Mouse (Mus musculus): ENCODE results near the gene Rpl9-ps1.
A peak's percentile ranks its signal among the peaks of the same experiment; 100 is the strongest.

- peak; percentile 10 to 47; a peak in 2 of 4 replicates for TF ChIP-seq EP300 (IDR thresholded peaks at IDR 0.05; ENCODE audit: low read depth in 1 of 2, low read length in 2 of 2)
- TF ChIP-seq SMC3 (IDR thresholded peaks at IDR 0.05; ENCODE audit: low read depth, low read length) = no peak
- no peak for TF ChIP-seq CTCF (IDR thresholded peaks at IDR 0.05 in 2 of 3, conservative IDR thresholded peaks at IDR 0.05 in 1 of 3; ENCODE audit: control insufficient read depth in 1 of 3, insufficient read depth in 1 of 3, low read depth in 2 of 3, low read length in 3 of 3, poor library complexity in 1 of 3, severe bottlenecking in 1 of 3)
- peak; percentile 60 for TF ChIP-seq GATA1 (IDR thresholded peaks at IDR 0.05; ENCODE audit: low read depth, low read length)
- TF ChIP-seq NELFE (IDR thresholded peaks at IDR 0.05; ENCODE audit: low read depth, low read length) = no peak
- TF ChIP-seq USF1 (IDR thresholded peaks at IDR 0.05; ENCODE audit: low read depth, low read length) = no peak
- no peak for TF ChIP-seq POLR2A (IDR thresholded peaks at IDR 0.05; ENCODE audit: control insufficient read depth in 1 of 2, insufficient read depth in 1 of 2, low read depth in 1 of 2, low read length in 2 of 2, poor library complexity in 1 of 2)
Observed at GRCm38 (mm10) chr11:83641216-83641615, 4.2 kb downstream of the Rpl9-ps1 start.

Measured in MEL (cell line).